Mouse (Mus musculus) lung, adult 2 months (tissue): Measurements from ENCODE around the gene Reps1. TPM values are rescaled to one million over a fixed set of nuclear protein-coding genes. Genes with fewer than 3 reads are reported as not detected.

Source experiments
- DNase-seq: peaks from one replicate; pipeline ENCODE4 v3.0.0; 2022
- H3K4me1 ChIP-seq: fragments of 200-500 bp; 2 replicates; pipeline ENCODE4 v1.6.1; 2011; ENCODE audit warnings: low read length; ENCODE audit not compliant: control insufficient read depth, insufficient read depth
- H3K4me3 ChIP-seq: fragments of 200-500 bp; replicated peaks from 2 replicates; pipeline ENCODE3; 2011; ENCODE audit warnings: low read depth, mild to moderate bottlenecking, control low read depth, low read length; ENCODE audit errors: extremely low read depth
- CTCF ChIP-seq: fragments of 200-500 bp; IDR thresholded peaks from 2 replicates; pipeline ENCODE4 v1.5.1; 2011; ENCODE audit warnings: mild to moderate bottlenecking, low read length, control low read depth; ENCODE audit not compliant: insufficient read depth
- POLR2A ChIP-seq: fragments of 200-500 bp; IDR thresholded peaks from 2 replicates; pipeline ENCODE4 v1.6.1; 2011; ENCODE audit warnings: low read depth, mild to moderate bottlenecking, control low read depth, low read length, borderline replicate concordance; ENCODE audit errors: extremely low read depth
- WGBS: fragments of 180-500 bp; shearing (Covaris S2); methylation state at CpG from one replicate; pipeline ENCODE4 v1.1.7; 2018; 5-methylcytosine and 5-hydroxymethylcytosine counted together
- polyA plus RNA-seq: library from polyadenylated mRNA; depleted of rRNA; stranded (reverse); fragments of >200 nt; gene quantifications from 2 replicates; pipeline ENCODE4 v1.2.3, GENCODE M21; 2012; rRNA removed

The Reps1 gene
- polyA plus RNA-seq: 42.2 and 49.6 TPM in 2 replicates

DNA sequence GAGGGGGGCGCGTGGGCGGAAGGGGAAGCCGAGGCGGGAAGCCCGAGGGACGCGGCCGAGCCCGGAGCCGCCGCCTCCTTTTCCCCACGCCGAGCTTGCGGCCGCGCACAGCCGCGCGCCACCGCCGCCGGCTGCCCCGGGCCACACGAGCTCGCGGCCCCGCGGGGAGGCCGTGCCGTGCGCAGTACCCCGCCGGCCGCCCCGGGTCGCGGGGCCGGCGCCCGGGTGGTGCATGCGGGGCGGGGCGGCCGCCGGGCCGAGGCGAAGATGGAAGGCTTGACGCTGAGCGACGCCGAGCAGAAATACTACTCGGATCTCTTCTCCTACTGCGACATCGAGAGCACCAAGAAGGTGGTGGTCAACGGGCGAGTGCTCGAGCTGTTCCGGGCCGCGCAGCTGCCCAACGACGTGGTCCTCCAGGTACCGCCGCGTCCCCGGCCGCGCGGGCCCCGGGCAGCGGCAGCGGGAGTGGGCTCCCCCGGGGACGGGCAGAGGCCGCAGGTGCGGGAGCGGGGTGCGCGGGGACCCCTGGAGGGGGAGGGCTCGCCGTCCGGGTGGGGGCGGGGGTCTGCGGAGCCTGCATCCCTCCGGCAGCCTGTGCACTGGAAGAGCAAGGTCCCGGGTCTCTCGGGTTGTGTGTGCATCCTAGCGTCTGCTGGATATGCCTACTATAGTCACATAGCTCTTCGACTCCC, at the start of gene Reps1:
TSS of gene Reps1 (plus strand) at position 166 of the 695 bp plus-strand sequence.
- no peak for TF ChIP-seq CTCF
- TF ChIP-seq POLR2A: no peak
- WGBS: 1% methylated on average over 87 of the region's 90 CpGs
- peak; percentile 53 for DNase-seq
- Histone ChIP-seq H3K4me1 (peaks cover 9% of the 10 kb centered on the region), H3K4me3 (peak within 1 kb of the TSS; percentile 98)

DNA sequence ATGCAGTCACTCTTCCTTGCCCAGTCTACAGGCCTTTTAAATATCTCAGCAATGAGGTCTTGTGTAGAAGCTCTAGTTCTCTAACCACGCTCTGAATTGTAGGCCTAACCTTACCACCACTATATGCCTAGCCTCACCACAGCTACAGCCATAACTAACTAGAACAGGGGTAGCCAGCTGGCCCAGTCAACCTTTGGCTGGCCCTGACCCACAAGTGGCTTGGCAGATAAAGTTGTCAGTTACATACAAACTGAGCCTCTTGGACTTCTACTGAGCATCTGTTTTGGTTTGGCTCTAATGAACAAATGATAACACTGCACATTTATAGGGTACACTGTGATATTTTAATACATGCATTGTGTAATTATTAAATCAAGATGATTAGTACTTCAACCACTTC, 48.9 kb upstream of the Reps1 start:
- WGBS: 89% methylated on average over 1 of the region's 1 CpGs
- no peak for DNase-seq
- Histone ChIP-seq H3K4me1 (no peaks in the 10 kb centered on the region), H3K4me3 (no peak overlapping the region)
- TF ChIP-seq POLR2A: no peak
- TF ChIP-seq CTCF: no peak

DNA sequence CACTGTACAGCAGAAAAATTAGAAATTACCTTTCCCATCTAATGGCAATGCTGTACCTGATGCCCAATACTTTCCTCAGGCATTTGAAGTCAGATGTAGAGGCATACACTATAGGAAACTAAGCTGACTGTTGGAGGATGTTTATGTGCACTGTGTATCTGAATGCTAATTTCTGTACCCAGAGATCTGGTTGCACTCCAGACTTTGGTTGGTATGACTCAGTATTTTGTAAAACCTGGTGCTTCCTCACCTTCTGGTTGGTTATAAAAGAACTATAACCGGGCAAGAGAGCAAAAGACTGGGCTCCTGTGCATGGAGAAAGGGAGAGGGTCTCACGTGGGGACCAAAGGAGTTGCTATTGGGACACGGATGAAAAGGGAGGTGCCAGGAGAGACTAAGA, 48.4 kb upstream of the Reps1 start:
- Histone ChIP-seq H3K4me1 (no peaks in the 10 kb centered on the region), H3K4me3 (no peak overlapping the region)
- DNase-seq: no peak
- WGBS: 91% methylated on average over 3 of the region's 3 CpGs
- TF ChIP-seq POLR2A: no peak
- no peak for TF ChIP-seq CTCF

DNA sequence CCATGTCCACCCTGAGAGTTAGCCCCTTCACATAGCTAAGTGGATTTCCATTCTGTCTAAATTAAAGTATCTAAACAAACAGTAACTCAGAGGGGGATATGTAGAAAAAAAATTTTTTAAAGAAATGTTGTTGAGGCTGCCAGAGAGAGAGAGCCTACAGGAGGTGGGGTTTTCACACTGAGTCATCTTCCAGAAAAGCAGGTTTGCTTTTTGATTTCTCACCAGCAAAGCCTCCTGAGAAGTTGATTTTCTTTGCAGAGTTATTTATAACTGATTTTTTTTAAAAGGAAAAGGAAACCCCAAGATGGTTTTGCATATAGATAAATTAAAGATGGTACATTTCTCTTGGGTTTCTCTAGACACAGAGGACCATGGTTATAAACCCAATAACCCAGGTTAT, 47.5 kb upstream of the Reps1 start:
- no peak for DNase-seq
- no peak for TF ChIP-seq CTCF
- TF ChIP-seq POLR2A: no peak

DNA sequence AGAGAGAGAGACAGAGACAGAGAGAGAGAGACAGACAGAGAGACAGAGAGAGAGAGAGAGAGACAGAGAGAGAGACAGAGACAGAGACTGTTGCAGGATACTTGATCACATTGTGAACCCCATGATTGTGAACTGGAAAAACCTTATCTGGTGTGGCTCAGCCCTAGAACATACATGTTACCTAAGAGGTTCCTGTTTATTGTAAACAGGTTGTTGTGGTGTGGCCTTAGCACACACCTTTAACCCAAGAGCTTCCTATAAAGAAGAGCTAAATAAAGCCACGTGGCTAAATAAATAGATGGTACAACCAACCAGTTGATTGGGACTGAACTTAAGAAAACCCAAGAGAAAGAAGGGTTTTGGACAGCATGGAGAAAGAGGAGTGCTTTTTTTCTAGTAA, 45.9 kb upstream of the Reps1 start:
- no peaks in the 10 kb centered on the region for H3K4me1 ChIP-seq
- no peak for DNase-seq
- no peak overlapping the region for H3K4me3 ChIP-seq
- WGBS: 79% methylated on average over 1 of the region's 1 CpGs
- TF ChIP-seq CTCF (no peak), POLR2A (no peak)

More for the DNA sequence above, 47.5 kb upstream of the Reps1 start:
- Histone ChIP-seq H3K4me1 (no peaks in the 10 kb centered on the region), H3K4me3 (no peak overlapping the region)

DNA sequence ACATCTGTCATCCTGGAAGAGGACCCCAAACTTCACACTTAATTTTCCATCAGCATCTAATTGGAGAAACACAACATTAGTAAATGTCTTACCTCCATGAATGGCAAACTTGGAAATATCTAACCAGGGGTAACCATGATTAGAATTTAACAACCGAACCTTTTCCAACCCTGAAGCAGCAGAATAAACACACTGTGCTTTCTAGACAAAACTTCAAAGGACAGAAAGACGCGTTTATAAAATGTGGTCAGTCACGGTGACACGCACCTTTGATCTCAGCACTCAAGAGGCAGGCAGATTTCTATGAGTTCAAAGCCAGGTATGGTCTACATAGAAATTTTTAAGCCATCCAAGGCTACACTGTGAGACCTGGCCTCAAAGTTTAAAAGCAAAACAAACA, 43.9 kb upstream of the Reps1 start:
- DNase-seq: no peak
- 58% methylated on average over 5 of the region's 5 CpGs for WGBS
- no peaks in the 10 kb centered on the region for H3K4me1 ChIP-seq
- H3K4me3 ChIP-seq: no peak overlapping the region
- TF ChIP-seq CTCF (no peak), POLR2A (no peak)

DNA sequence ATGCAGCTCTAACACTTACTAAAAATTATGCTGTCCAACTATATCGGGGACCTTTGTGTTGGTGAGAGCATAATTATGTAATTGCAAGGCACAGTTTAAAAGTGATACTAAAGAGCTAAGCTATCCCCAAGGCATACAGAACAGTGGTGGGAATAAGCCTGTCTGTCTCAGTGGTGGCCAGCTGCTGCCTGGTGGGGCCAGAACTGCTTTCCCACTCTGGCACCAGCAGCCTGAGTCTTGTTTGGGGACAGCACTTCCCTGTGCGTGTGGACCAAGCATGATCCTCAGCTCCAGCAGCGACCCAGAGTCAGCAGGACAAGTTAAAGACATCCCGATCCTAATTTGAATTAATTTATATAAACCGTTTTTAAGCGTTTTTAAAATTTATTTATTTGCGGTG, 35.2 kb upstream of the Reps1 start:
- 88% methylated on average over 7 of the region's 7 CpGs for WGBS
- Histone ChIP-seq H3K4me3 (no peak overlapping the region), H3K4me1 (peaks cover 2% of the 10 kb centered on the region; the same call in 1 of the 2 replicates)
- TF ChIP-seq POLR2A: no peak
- TF ChIP-seq CTCF: no peak
- DNase-seq: no peak

DNA sequence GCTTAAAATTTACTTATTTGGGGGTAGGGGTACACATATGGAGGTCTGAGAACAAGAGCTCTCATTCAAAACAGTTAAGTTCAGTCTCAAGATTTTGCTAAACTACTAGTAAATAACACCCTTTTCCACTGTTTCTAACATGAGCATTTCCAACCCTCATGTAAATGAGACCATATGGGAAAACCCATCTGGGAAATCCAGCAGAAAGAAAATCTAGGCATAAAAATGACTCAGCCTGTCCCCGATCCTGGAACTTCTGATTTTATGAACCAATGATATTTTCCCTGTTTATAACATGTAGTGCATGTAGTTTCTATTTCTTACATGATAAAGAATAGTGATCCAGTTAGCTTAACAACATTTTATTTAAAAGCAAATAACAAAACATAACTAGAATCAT, 34.8 kb upstream of the Reps1 start:
- WGBS: 96% methylated on average over 1 of the region's 1 CpGs
- H3K4me1 ChIP-seq: peaks cover 2% of the 10 kb centered on the region; the same call in 1 of the 2 replicates
- H3K4me3 ChIP-seq: no peak overlapping the region
- no peak for DNase-seq
- TF ChIP-seq CTCF: no peak
- no peak for TF ChIP-seq POLR2A

DNA sequence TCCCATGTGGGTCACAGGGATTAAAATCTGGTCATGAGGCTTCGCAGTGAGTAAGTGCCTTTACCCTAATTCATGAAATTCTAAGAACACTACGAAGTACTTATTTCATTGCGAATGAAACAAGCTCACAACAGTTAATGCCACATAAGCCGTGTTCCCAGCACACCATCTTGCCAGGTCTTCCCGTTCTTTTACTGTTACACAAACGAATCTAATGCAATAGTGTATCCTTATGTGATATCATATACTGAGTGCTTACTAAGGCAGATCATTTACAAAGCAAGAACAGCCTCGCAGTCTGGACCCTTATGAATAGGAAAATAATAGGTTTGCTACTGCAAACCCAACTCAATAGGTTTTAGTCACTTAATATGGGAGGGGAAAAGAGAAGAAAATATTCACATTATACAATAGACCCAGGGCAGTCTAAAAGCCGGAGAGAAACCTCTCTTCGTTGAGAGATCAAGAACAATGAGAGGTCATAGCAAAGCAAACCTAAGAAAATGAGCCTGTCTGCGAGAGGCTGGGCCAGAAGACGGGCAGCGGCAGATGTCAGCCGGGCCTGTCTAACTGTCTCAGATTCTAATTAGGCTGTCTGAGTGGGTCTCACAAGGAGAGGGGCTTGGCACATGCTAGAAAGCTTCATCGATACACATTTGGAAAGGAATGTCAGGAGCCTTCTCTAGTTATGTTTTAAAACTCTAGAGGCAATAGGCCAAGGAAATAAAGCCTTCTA, 33.9 kb upstream of the Reps1 start:
- DNase-seq: no peak
- no peak for TF ChIP-seq CTCF
- TF ChIP-seq POLR2A: no peak
- Histone ChIP-seq H3K4me1 (peaks cover 2% of the 10 kb centered on the region; the same call in 1 of the 2 replicates), H3K4me3 (peak overlapping the region; percentile 79)
- 35% methylated on average over 14 of the region's 14 CpGs for WGBS

DNA sequence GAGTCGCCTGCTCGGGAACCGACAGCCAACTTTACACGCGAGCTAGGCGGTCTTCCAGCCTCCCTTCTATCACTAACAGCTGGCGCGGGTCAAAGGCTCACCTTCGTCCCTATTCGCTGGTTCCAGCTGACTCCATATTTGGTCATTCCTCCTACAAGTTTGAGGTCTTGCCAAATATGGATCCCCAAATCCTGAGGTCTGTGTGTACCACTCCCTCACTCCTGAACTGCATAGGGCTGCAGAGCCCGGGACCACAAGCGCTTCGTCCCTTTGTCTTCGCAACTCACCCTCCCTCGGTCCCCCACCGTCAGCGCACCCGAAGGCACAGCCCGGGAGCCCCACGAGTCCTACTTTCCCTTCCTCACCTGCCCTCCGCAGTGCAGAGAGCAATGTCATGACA, 33.3 kb upstream of the Reps1 start:
- WGBS: under 1% methylated on average over 21 of the region's 21 CpGs

More for the DNA sequence above, 33.3 kb upstream of the Reps1 start:
- Histone ChIP-seq H3K4me3 (peak overlapping the region; percentile 79), H3K4me1 (peaks cover 2% of the 10 kb centered on the region; the same call in 1 of the 2 replicates)
- DNase-seq: peak; percentile 70
- TF ChIP-seq POLR2A (no peak), CTCF (no peak)
